Mouse (Mus musculus) MEL (cell line): ENCODE measurements at regions not wholly inside any gene's neighbourhood (a gene's known extent, or its start where the extent isn't known, plus 50 kb on each side); places are given as distances from the start of the nearest gene placed in this dataset.

Source experiments
- CTCF ChIP-seq, 3 experiments: IDR thresholded peaks in 2 of 3; conservative IDR thresholded peaks in 1 of 3; 2 replicates each; pipeline ENCODE4 v1.5.1; 2011 to 2012; ENCODE audit warnings: low read length in 3 of 3, low read depth in 2 of 3, mild to moderate bottlenecking in 2 of 3, improper control_type of control experiment in 1 of 3, inconsistent platforms in 1 of 3, mixed read lengths in 1 of 3, moderate library complexity in 1 of 3; ENCODE audit not compliant: control insufficient read depth in 1 of 3, insufficient read depth in 1 of 3, poor library complexity in 1 of 3, severe bottlenecking in 1 of 3
- EP300 ChIP-seq, 2 experiments: IDR thresholded peaks; 2 replicates each; pipeline ENCODE4 v1.6.1; 2011; ENCODE audit warnings: improper control_type of control experiment in 2 of 2, low read length in 2 of 2, low read depth in 1 of 2, mild to moderate bottlenecking in 1 of 2
- GATA1 ChIP-seq: IDR thresholded peaks from 2 replicates; pipeline ENCODE4 v1.6.1; 2011; ENCODE audit warnings: low read depth, low read length, improper control_type of control experiment
- HCFC1 ChIP-seq: IDR thresholded peaks from 2 replicates; pipeline ENCODE4 v1.6.1; 2012; ENCODE audit warnings: low read depth, mild to moderate bottlenecking, inconsistent platforms, low read length, improper control_type of control experiment, moderate library complexity
- MXI1 ChIP-seq: IDR thresholded peaks from 2 replicates; pipeline ENCODE4 v1.6.1; 2011; ENCODE audit warnings: mild to moderate bottlenecking, low read depth, low read length, improper control_type of control experiment
- MYB ChIP-seq: IDR thresholded peaks from 2 replicates; pipeline ENCODE4 v1.6.1; 2011; ENCODE audit warnings: mild to moderate bottlenecking, low read depth, low read length, improper control_type of control experiment
- POLR2A ChIP-seq, 2 experiments: IDR thresholded peaks; 2 replicates each; pipeline ENCODE4 v1.6.1; 2011 to 2012; ENCODE audit warnings: low read length in 2 of 2, mild to moderate bottlenecking in 2 of 2, control low read depth in 1 of 2, improper control_type of control experiment in 1 of 2, low read depth in 1 of 2, moderate library complexity in 1 of 2; ENCODE audit not compliant: control insufficient read depth in 1 of 2, insufficient read depth in 1 of 2, poor library complexity in 1 of 2
- POLR2AphosphoS2 ChIP-seq: IDR thresholded peaks from 2 replicates; pipeline ENCODE4 v1.6.1; 2011; ENCODE audit warnings: low read length, improper control_type of control experiment
- RCOR1 ChIP-seq: IDR thresholded peaks from 2 replicates; pipeline ENCODE4 v1.6.1; 2012; ENCODE audit warnings: low read depth, mild to moderate bottlenecking, inconsistent platforms, low read length, improper control_type of control experiment
- TAL1 ChIP-seq: IDR thresholded peaks from 2 replicates; pipeline ENCODE4 v1.6.1; 2012; ENCODE audit warnings: mild to moderate bottlenecking, inconsistent platforms, low read length, moderate library complexity, mixed read lengths
- ZC3H11A ChIP-seq: IDR thresholded peaks from 2 replicates; pipeline ENCODE4 v1.6.1; 2012; ENCODE audit warnings: low read depth, mild to moderate bottlenecking, inconsistent platforms, low read length, improper control_type of control experiment

DNA sequence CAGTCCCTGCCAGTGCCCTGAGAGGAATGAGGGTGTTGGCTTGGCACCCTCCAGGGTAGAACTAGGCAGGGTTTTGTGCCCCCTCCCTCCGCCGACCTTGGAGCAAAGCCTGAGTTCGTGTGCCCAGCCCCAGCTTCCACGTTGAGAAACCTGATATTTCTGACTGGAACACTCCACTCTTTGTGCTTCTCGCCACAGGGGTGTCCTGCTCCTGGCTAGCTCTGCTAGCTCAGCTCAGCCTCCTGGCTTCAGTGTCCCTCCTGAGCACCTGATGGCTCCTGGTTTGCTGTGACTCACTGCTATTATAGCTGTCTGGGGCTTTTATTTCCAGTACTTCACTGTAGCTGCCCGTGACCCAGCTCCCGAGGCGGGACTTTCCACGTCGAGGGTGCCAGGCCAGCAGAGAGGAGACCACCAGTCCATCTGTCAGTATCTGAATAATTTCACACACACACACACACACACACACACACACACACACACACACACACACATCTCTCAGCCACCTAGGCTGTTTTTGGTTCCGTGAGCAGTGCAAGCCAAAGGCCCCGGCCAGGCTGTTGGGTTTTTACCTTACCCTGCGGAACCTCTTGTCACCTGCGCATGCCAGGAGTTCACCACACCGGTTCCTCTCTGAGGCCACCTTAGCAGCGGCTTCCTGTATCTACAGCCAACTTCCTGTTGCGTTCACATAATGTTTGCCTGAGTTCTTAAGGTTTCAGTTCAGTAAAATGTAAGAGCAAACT is 102.8 kb upstream of the Gm9887 start:
- no peak for TF ChIP-seq TAL1
- TF ChIP-seq EP300 (IDR thresholded peaks at IDR 0.05; ENCODE audit: low read depth in 1 of 2, low read length in 2 of 2), result no peak
- TF ChIP-seq HCFC1, result no peak
- TF ChIP-seq GATA1, result no peak
- no peak for TF ChIP-seq ZC3H11A
- TF ChIP-seq MXI1, result no peak
- TF ChIP-seq POLR2AphosphoS2, result no peak
- no peak for TF ChIP-seq CTCF (IDR thresholded peaks at IDR 0.05 in 2 of 3, conservative IDR thresholded peaks at IDR 0.05 in 1 of 3; ENCODE audit: control insufficient read depth in 1 of 3, insufficient read depth in 1 of 3, low read depth in 2 of 3, low read length in 3 of 3, poor library complexity in 1 of 3, severe bottlenecking in 1 of 3)
- TF ChIP-seq MYB, result no peak
- TF ChIP-seq RCOR1, result no peak
- no peak for TF ChIP-seq POLR2A (IDR thresholded peaks at IDR 0.05; ENCODE audit: control insufficient read depth in 1 of 2, insufficient read depth in 1 of 2, low read depth in 1 of 2, low read length in 2 of 2, poor library complexity in 1 of 2)
